Mouse (Mus musculus): ENCODE measurements at regions not wholly inside any gene's neighbourhood (a gene's known extent, or its start where the extent isn't known, plus 50 kb on each side); places are given as distances from the start of the nearest gene placed in this dataset.
A peak's percentile ranks its signal among the peaks of the same experiment; 100 is the strongest.
"Not testable (repeated sequence)": the region's sequence is repeated elsewhere in the genome, so short reads cannot be mapped to it uniquely, and the experiment has no call there.

DNA sequence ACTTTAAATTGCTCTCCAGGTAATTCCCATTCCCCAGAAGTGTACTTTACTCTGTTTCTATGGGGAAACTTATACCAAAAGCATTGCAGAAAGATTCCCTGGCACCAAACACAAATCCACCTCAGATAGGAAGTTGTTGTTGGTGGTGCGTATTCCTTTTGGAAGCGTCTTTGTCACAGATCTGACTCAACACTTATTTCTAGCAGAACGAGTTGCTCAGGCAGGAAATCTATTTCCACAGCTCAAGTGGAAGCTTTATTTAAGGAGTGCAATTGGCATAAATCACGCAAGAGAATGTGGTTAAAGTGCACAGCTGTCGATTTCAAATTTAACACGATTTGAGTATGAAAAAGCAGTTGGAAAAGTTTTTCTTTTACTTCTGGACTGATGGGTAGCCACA lies 436.9 kb upstream of the Ghitm start:
- DNase-seq (ENCODE audit: low spot score in 2 of 2): peak; percentile 16 to 51

DNA sequence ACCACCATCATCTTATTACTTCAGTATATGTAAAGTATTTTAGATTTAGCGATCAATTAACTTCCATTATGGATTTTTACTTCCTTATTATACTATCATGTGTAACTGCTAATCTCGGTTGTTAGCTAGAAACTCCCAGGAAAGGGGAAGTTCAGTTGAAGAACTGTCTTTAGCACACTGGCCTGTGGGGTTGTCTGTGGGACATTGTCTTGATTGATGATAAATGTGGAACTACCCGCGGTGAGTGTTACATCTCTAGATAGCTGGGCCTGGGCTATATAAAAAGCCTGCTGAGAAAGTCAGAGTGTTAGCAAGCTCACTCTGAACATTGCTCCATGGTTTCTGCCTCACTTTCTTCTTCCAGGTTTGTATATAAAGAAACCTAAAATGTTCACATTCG lies 423.2 kb upstream of the Ghitm start:
- no peak for DNase-seq (ENCODE audit: low spot score in 2 of 2)

DNA sequence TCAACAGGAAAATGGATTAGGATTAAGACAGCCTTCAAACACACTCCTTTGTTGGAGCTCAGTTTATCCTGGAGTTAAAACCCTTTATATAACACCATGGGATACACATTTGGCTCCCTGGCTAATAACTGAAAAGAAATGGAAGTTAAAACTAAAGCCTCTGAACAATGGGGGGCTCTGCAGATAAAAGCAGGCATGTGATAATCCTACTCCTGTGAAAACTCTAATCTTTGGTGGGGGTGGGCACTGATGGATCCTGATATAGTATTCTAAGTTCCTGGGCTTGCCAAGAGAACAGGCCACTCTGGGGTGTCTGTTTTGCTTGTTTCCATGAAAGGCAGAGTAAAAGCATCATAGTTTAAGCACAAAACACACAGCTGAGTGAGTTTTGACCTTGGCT lies 388.5 kb upstream of the Ghitm start:
- DNase-seq (ENCODE audit: low spot score in 2 of 2): no peak

GRCm38 (mm10) chr14:37520631-37521030 lies 385.6 kb upstream of the Ghitm start:
- not testable (repeated sequence) for DNase-seq (ENCODE audit: low spot score in 2 of 2)

GRCm38 (mm10) chr14:37505314-37505713 lies 370.2 kb upstream of the Ghitm start:
- DNase-seq (ENCODE audit: low spot score in 2 of 2): no peak

DNA sequence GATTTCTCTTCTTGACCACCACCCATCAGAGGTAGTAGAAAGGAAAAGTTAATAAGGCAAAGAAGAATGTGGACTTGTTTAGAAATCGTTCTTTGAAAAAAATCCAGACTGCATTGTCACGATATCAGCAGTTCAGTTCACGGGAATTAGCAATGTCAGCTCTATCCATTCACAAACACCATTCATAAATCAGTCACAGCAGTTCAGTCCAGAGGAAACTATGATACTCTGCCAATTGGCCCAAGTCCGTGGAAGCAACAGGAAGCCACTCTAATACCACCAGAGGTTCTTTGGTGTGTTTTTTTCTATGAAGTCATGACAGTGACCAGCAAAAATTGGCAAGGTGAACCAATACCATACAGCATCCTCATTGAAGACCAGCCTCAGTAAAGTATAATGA lies 355.6 kb upstream of the Ghitm start:
- DNase-seq (ENCODE audit: low spot score in 2 of 2): no peak

- no peak for DNase-seq (ENCODE audit: low spot score in 2 of 2)
Measured at GRCm38 (mm10) chr14:37485292-37485691, 350.2 kb upstream of the Ghitm start.

GRCm38 (mm10) chr14:37477599-37477998 lies 342.5 kb upstream of the Ghitm start:
- DNase-seq (ENCODE audit: low spot score in 2 of 2): no peak

DNA sequence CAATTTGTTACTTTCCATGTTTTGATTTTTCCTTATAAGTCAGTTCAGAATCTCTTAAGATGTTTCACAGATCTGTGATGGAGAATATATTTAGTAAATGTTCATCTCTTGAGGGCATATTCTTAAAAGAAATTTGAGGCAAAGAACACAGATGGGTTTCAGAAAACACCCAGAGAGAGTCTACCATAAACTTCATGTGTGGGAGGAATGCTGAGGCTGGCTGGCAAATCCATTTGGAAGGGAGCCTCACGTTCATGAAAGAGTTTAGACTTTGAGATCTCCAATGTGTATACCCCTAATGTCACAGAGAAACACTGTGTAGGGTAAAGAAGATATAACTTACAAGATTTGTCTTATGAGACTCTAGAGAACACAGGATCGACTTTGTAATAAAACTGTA lies 333.6 kb upstream of the Ghitm start:
- DNase-seq (ENCODE audit: low spot score in 2 of 2): peak; percentile 13 to 15

DNA sequence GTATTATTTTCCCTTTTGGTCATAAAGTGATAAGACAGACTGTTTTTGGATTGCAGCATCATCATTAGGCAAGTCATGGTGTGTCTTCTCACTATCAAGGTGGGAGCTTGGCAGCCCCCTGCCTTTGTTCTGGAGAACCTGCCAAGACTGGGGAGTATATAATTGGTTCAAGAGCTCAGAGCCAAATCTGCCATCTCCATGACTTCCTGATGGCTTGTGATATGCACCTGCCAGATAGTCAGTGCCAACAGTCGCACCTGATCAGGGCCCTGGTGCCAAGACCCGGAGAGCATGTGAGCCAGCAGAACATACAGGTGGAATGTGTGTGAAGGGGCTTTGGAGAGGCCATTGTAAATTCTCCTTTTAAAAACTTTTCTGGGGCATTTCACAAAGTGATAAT lies 305.8 kb upstream of the Ghitm start:
- no peak for DNase-seq (ENCODE audit: low spot score in 2 of 2)

- peak in 1 of 2 experiments; percentile 2 for DNase-seq (ENCODE audit: low spot score in 2 of 2)
Measured at GRCm38 (mm10) chr14:37430656-37431055, 295.6 kb upstream of the Ghitm start.

- DNase-seq (ENCODE audit: low spot score in 2 of 2): no peak
Measured at GRCm38 (mm10) chr14:37425506-37425905, 290.4 kb upstream of the Ghitm start.

- no peak for DNase-seq (ENCODE audit: low spot score in 2 of 2)
Measured at GRCm38 (mm10) chr14:37421566-37421965, 286.5 kb upstream of the Ghitm start.

DNA sequence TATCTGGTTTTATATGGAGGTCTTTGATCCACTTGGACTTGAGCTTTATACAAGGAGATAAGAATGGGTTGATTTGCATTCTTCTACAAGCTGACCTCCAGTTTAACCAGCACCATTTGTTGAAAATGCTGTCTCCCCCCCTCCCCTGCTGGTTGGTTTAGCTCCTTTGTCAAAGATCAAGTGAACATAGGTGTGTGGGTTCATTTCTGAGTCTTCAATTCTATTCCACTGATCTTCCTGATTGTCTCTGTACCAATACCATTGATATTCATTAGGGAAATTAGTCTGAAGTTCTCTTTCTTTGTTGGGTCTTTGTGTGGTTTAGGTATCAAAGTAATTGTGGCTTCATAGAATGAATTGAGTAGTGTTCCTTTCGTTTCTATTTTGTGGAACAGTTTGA lies 277.5 kb upstream of the Ghitm start:
- not testable (repeated sequence) for DNase-seq (ENCODE audit: low spot score in 2 of 2)

- DNase-seq (ENCODE audit: low spot score in 2 of 2): no peak
Measured at GRCm38 (mm10) chr14:37371972-37372371, 236.9 kb upstream of the Ghitm start.

DNA sequence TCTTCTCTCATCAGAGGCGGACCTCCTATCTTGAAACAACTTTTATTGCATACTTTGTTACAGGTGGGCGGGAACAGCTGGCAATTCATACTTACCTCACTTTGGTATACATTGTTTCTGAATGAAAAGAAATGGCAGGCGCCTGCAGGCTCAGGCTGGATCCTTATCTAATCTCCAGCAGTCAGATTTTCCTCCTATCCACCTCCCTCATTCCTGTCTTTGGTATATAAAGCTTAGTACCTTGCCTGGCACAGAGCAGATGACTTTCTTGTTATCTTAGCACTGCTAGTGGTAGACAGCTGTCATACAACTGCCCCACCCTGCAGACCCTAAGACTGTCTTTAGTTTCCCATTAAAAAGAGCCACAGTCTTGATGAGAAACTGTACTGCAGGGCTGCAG lies 226.8 kb upstream of the Ghitm start:
- DNase-seq (ENCODE audit: low spot score in 2 of 2): no peak

GRCm38 (mm10) chr14:37355968-37356704 lies 221.1 kb upstream of the Ghitm start:
- DNase-seq (ENCODE audit: low spot score in 2 of 2): peak; percentile 18 to 90

DNA sequence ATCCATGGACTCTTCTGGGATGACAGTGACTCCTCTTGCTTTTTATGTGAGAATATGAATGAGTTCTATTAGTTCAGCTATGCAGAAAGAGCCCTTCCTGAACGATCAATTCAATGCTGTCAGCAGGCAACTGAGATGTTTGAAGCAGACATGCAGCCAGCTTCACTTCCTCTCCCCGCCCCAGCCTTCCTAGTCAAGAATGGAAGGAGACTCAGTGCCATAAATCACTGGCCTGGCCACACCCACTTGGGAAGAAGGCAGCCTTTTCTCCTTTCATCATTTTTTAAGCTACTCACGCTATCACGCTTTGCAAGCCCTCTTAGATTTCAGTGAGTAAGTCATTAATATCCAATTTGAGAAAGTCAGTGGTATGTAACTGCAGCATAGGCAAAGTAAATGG lies 188.3 kb upstream of the Ghitm start:
- no peak for DNase-seq (ENCODE audit: low spot score in 2 of 2)

GRCm38 (mm10) chr14:37315239-37315895 lies 180.3 kb upstream of the Ghitm start:
- DNase-seq (ENCODE audit: low spot score in 2 of 2): peak in 1 of 2 experiments; percentile 19

GRCm38 (mm10) chr14:37313906-37314305 lies 178.8 kb upstream of the Ghitm start:
- peak; percentile 16 to 25 for DNase-seq (ENCODE audit: low spot score in 2 of 2)

DNA sequence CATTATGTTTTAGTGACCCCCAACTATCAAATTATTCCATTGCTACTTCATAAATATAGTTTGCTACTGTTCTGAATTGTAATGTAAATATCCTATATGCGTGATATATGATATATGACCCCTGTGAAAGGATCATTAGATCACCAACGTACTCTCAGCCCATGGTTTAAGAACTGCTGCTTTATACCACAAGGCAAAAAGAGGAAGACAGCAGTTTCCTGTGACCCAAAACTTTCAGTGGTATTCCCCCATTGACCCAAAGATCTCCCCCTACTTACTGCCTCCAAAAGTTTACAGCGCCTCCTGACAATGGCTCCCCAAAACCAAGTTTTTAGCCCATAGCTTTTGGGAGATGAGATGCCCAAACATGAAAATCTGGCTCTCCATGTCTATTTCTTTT lies 177.8 kb upstream of the Ghitm start:
- DNase-seq (ENCODE audit: low spot score in 2 of 2): no peak

DNA sequence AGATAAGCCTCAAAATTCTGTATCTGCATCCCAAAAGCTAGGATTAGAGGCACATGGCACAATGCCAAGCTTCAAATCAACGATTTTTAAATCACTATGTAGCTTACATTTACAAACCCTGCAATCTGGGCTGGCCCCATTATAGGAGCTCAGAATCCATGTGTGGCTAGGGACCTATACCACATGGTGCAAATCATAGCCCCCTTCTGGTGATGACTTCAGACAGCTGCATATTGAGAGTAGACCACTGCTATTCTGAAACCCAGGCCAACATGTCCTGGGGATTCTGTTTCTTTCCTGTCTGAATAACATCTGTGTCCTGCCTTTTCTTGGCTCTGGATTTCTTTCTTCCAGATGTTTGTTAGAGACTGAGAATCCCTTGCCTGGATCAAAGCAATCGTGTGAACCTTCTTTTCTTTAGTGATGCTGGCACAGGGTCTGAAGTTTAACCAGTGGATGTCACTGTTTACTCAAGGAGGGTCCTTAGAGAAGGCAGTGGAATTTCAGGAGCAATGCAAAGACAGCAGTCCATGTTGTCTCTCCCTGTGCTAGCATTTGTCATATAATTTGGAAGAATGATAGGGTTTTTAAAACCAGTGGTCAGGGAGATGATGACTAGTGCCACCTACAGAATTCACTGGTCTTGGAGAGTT lies 171.7 kb upstream of the Ghitm start:
- no peak for DNase-seq (ENCODE audit: low spot score in 2 of 2)

- no peak for DNase-seq (ENCODE audit: low spot score in 2 of 2)
Measured at GRCm38 (mm10) chr14:37298631-37299030, 163.6 kb upstream of the Ghitm start.
